Mouse (Mus musculus): ENCODE measurements around the gene Epb41l3.
"Not testable (repeated sequence)": the region's sequence is repeated elsewhere in the genome, so short reads cannot be mapped to it uniquely, and the experiment has no call there.

The Epb41l3 gene

DNA sequence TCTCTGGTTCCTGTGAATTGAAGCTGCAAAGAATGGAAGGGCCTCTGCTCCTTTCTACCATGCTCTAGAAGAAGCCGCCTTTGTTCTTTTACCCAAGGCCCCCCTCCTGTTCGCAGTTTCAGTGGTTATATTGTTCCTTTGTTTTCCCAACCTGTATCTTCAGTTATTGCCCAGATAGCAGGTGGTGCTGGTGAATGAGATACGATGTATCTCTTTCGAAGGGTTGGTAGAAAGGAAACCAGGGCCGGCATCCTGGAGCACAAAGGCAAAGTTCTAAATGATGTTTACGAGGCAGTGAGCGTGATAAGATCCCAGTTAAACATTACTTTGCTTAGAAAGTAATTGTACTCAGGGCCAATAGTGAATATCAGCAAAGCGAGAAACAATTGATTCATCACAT, 27.8 kb downstream of the Epb41l3 start:
- in situ Hi-C loops (cut with MboI; ENCODE audit: low pct_unique_long_range_greater_than_20kb in 1 of 2, low sequenced_read_pairs in 2 of 2, unreplicated experiment in 1 of 2) = loop anchor here in 1 of 2 experiments (10.0 kb wide), 1 partner anchor 219 kb away; no protein-coding TSS in a partner anchor

DNA sequence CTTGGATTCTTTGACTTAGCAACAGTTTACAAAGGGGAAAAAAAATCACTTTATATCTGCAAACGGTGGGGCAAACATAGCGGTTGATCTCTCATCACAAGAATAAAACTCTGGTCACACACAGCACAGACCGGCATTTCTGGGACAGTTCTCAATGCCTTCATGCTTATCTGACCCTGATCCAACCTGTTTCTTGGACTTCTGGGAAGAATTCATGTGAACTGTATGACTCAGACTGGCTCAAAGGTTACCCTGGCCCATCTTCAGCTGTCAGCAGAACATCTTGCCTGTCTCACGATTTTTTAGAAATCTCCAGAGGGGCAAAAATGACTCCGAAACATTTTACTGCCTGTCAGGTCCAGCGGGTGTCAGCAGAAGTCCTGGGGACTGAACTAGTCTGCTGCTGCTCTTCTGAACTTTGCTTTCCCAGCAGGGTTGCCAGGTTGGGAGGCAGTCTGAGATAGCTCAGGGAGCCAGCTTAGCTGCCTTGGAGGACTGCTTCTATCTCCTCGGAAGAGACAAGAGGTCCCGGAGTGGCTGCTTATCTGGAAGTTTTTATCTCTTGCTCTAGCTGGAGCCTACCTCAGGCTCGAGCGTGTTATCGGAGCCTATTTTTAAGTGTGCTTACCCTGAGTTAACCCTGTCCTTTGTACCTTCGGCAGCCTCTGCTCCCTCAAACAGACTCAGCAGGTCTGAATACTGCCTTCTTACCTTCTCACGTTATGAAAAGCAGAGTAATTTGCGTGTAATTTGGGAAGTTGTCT, 29.7 kb downstream of the Epb41l3 start:
- in situ Hi-C loops (cut with MboI; ENCODE audit: low pct_unique_long_range_greater_than_20kb in 1 of 2, low sequenced_read_pairs in 2 of 2, unreplicated experiment in 1 of 2) = loop anchor here in 1 of 2 experiments (10.0 kb wide), 1 partner anchor 220 kb away; no protein-coding TSS in a partner anchor

DNA sequence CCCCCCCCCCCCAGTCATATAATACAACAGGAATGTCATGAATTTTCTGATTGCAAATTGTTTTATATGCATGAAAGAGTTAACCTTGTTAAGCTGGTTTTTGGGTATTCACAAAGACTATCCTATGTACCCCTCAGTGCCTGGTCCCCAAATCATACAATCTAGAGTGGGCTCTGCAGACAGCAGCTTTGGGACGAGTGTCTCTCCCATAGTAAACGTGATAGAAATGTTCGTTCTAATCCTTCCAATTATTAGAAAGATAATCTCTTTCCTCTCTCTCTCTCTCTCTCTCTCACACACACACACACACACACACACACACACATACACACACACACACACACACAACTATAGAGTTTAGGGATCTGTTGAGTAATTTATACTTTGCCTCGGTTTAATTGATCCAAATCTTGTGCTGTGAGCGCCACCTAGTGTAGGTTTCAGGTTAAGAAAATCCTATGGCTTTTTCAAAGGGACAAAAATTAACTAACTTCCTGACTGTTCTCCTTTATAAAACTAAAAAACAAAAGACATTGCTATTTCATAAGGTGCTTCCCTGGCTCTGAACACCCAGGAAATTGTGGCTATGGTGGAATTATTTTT, 30.4 kb downstream of the Epb41l3 start:
- in situ Hi-C loops (cut with MboI; ENCODE audit: low pct_unique_long_range_greater_than_20kb in 1 of 2, low sequenced_read_pairs in 2 of 2, unreplicated experiment in 1 of 2) = loop anchor here in 1 of 2 experiments (10.0 kb wide), 1 partner anchor 221 kb away; no protein-coding TSS in a partner anchor

DNA sequence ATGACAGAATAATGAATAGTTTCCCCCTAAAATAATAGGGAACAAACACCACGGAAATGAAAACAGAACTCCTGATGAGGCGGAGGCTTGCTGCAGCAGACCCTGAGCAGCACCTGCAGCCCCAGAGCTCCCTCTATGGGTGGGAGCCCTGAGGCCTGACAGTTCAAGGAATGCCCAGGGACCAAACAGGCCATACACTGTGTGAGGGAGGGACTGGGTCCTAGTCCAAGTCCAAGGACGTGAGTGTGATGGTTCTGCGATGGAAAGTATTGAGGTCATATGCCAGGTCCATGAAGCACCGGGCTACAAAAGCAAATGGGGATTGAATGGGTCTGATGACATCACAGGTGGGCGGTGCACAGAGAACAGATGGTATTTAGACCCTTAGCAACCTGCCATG, 33.7 kb downstream of the Epb41l3 start:
- in situ Hi-C loops (cut with MboI; ENCODE audit: low pct_unique_long_range_greater_than_20kb in 1 of 2, low sequenced_read_pairs in 2 of 2, unreplicated experiment in 1 of 2) = loop anchor here in 1 of 2 experiments (10.0 kb wide), 1 partner anchor 224 kb away; no protein-coding TSS in a partner anchor

DNA sequence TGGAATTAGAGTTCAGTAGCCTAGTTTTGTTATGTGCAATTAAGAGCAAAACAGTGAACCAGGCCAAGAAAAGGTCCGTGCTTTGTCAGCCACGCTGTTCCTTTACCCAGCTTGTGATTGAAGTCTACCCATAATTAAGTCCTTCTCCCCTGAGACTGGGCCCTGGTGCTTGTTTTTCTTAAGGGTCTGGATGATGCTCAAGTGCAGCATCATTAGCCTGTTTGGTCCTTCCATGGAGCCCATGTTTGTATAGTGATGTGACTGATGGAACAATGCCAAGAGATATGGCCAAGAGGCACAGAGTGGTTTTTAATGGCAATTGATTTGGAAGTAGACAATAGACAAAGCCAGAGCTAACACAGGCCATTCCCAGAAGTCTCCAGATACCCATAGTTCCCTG, 36.7 kb downstream of the Epb41l3 start:
- in situ Hi-C loops (cut with MboI; ENCODE audit: low pct_unique_long_range_greater_than_20kb in 1 of 2, low sequenced_read_pairs in 2 of 2, unreplicated experiment in 1 of 2) = no loop called here

DNA sequence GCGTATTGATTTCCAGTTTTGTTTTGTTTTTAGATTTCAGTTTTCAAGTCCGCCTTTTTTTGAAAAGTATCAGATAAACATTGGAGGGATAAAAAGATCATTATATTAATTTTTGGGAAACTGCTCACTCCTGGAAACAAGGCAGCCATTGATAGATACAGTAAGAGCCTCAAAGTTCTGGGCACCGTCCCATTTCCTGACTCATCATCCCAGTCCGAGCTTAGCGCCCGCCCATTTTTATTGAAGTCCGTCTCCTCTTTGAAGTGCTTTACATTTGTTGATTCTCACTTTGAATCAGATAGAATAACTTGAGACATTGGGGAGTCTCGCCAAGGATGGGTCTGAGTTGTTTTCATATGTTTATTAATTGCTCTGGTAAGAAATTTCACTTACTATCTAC, 43.7 kb downstream of the Epb41l3 start:
- in situ Hi-C loops (cut with MboI; ENCODE audit: low pct_unique_long_range_greater_than_20kb in 1 of 2, low sequenced_read_pairs in 2 of 2, unreplicated experiment in 1 of 2) = no loop called here

DNA sequence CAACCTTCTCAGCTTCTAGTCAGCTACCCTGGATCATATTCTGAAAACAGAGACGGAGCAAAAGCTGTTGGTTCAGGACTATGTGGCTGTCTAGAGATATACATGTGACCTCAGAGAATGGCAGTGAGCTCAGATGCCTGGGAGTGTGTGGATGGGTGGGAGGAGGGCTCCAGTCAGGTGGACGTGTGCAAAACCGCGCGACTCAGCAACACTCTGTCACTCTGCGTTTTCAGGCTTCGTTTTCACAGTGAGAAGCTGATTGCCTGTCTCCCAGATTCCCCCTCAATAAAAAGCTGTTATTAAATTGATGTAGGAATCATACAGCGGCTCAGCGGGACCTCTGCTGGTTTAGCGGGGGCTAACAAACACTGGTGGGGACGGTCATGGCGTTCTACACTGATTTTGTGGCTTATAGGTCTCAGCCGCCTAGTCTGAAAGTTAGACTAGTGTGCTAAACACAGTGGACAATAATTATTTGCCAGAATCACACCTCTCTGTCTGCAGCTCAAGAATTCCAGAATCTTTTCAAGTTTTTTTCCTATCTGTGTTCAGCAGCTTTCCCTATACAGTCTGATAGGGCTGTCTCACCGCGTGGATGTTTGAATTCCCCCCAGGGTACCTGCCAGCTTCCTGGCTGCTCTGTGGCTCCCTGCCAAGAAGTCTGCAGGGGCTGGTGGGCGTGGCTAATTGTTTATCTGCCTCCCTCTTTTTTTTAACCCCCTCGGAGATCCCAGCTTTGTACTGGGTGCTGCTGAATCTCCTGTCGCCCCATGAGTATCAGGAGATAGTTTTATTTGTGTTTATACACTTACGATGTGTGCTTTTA, 45.3 kb downstream of the Epb41l3 start:
- in situ Hi-C loops (cut with MboI; ENCODE audit: low pct_unique_long_range_greater_than_20kb in 1 of 2, low sequenced_read_pairs in 2 of 2, unreplicated experiment in 1 of 2) = no loop called here

DNA sequence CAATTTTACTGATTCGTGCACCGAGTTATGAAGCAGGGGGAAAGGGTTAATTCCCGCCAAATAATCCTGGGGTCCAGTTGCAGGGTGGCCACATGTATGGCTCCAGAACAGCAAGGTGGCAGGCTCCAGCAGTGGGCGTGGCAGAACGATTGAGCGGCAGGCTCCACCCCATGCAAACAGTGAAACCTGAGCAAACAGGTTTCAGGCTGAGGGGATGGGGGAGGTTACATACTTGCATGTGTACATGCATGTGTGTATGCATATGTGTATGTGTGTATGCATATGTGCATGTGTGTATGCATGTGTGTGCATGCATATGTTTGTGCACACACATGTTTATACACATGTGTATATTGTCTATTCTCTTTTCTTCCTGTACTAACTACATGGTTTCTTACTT, 46.9 kb downstream of the Epb41l3 start:
- in situ Hi-C loops (cut with MboI; ENCODE audit: low pct_unique_long_range_greater_than_20kb in 1 of 2, low sequenced_read_pairs in 2 of 2, unreplicated experiment in 1 of 2) = not testable (repeated sequence)

DNA sequence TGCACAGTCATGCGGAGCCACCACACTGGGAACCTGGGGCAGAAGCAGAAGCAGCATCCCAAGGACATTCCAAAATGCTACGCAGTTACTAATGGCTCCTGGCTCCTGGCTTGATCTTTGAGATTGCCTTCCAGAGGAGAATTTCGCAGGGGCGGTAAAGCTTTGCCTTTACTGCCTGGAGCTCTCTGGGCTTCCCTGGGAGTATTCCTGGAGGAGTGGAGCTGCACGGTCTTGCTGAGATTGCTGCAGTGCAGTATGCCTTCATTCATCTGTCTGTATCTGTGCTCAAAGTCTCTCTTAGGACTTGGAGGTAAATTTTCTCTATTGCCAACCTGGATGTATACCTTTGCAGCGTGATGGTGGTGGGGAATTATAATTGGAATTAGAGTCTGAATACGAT, 52.0 kb downstream of the Epb41l3 start:
- in situ Hi-C loops (cut with MboI; ENCODE audit: low pct_unique_long_range_greater_than_20kb in 1 of 2, low sequenced_read_pairs in 2 of 2, unreplicated experiment in 1 of 2) = no loop called here

DNA sequence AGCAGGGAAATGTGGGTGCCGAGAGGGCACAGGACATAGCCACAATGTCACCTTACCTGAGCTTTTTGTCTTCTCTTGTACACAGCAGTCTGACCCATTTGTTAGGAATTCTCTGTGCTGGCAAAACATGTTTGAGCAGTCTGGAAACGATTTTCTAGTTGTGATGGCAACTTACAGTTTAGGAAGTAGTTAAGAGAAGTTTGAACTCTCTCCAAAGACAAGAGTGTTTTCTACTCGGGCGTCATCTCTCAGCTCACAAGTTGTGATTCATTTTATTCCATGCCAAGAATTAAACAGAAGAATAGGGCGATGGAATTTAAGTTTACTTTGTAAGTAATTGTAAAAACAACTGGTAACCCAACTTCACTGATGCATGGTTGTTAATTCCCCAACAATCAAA, 52.5 kb downstream of the Epb41l3 start:
- in situ Hi-C loops (cut with MboI; ENCODE audit: low pct_unique_long_range_greater_than_20kb in 1 of 2, low sequenced_read_pairs in 2 of 2, unreplicated experiment in 1 of 2) = no loop called here

DNA sequence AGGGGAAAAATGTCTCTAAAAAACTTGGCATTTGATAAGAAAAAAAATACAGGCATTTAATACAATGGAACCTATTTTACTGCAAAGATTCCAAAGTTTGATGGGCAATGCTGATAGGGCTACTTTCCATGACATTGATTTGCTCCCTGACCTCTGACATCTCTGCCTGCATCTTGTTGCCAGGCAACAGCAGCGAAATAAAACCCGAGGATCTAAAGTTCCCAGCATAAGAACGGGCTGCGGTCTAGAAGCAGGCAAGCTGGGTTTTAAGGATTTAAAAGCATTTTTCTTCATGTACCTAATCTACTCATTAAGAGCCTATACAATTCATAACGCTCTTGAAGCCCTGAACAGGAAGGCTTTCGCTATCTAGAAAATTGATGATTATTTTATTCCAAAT, 54.0 kb downstream of the Epb41l3 start:
- in situ Hi-C loops (cut with MboI; ENCODE audit: low pct_unique_long_range_greater_than_20kb in 1 of 2, low sequenced_read_pairs in 2 of 2, unreplicated experiment in 1 of 2) = no loop called here

DNA sequence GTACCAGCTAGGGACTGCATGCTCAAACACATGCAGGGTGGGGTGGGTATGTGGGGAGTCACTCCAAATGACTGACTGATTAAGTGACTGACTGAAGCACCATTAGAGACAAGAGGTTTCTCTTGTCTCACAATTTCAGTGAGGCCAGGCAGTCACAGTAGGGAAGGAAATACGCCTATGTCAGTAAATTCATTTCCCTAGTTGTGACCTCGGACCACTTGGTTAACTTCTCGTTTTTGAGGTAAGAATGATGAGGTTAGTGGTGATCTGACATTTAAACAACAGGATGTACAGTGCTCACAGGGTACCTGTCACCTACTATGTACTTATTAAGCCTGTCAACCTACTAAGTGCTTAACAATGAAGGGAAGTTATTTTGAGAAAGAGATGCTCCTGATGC, 67.5 kb downstream of the Epb41l3 start:
- in situ Hi-C loops (cut with MboI; ENCODE audit: low pct_unique_long_range_greater_than_20kb in 1 of 2, low sequenced_read_pairs in 2 of 2, unreplicated experiment in 1 of 2) = no loop called here

DNA sequence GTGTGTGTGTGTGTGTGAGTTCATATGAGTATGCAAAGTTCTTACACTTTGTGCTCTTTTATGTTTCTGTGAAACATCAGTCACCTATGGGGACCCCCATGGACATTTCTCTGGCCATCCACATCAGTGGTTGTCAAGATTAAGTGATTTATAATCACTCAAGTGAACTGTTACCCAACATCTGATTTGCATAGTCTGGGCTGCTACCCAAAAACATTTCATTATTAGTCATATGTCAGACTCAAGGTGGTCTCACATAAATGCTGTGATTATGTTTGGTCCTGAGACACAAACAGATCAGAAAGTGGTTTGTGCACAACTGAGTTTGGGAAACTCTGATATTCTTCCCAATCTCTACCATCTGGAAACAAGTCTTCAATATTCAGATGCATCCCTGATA, 75.3 kb downstream of the Epb41l3 start:
- in situ Hi-C loops (cut with MboI; ENCODE audit: low pct_unique_long_range_greater_than_20kb in 1 of 2, low sequenced_read_pairs in 2 of 2, unreplicated experiment in 1 of 2) = no loop called here

DNA sequence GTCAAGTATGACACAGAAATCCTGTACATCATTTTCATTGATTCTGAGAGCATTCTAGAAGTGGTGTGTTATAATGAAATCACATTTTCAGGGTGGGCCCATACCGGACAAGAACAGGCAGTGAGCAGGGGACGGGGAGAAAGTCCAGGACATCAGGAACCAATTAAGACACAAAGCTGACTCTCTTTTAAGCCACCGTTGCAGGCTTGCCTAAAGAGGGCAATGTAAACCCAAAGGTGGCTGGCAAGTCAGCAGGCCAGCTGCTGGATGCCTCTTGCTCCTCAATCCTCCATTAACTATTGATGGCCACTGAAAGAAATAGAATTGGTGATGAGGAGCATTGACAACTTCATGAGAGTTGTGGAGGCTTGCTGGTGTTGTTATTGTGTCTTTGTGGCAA, 75.8 kb downstream of the Epb41l3 start:
- in situ Hi-C loops (cut with MboI; ENCODE audit: low pct_unique_long_range_greater_than_20kb in 1 of 2, low sequenced_read_pairs in 2 of 2, unreplicated experiment in 1 of 2) = no loop called here

DNA sequence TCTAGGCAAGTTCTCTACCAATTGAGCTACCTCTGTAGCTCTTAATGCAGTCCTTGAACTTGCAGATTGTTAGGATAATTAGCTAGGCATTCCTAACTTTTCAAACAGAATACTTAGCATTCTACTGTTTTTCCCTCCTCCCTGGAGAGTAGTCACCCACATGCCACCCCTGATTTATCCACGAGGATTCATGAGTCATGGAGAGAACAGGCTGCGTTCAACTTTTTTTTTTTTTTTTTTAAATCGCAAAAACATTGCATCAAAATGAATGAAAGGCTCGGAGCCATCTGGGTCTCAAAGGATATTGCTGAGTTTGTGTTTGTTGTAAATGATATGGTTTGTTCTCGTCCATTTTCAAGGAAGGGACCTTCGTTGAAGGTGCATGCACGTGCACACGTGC, 79.6 kb downstream of the Epb41l3 start:
- in situ Hi-C loops (cut with MboI; ENCODE audit: low pct_unique_long_range_greater_than_20kb in 1 of 2, low sequenced_read_pairs in 2 of 2, unreplicated experiment in 1 of 2) = no loop called here

DNA sequence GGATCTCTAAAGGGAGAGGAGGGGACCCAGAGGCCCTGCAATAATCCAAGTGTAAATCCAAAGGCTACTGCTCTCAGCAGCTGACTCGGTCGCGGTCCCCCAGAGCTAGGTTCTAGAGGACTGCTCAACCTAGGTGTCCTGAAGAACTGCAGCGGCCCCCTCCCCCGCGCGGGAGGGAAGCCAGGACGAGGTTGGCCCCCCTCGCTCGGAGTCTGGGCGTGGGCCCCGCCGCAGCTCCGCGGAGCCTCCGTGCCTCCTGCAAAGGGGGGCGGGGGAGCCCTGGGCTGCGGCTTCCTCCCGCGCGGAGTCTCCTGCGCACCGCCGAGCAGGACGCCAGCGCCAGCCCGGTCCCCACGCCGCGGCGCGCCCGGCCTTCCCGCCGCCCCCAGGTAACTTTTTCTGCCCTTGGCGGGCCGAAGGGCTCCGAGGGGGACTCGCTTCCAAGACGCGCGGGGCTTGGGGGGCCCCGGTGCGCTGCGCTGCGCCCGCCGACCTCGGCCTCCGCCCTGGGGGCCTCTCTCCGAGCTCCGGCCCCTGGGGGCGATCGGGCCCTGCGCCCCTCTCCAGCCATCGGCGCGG, 81.1 kb downstream of the Epb41l3 start:
- in situ Hi-C loops (cut with MboI; ENCODE audit: low pct_unique_long_range_greater_than_20kb in 1 of 2, low sequenced_read_pairs in 2 of 2, unreplicated experiment in 1 of 2) = no loop called here

DNA sequence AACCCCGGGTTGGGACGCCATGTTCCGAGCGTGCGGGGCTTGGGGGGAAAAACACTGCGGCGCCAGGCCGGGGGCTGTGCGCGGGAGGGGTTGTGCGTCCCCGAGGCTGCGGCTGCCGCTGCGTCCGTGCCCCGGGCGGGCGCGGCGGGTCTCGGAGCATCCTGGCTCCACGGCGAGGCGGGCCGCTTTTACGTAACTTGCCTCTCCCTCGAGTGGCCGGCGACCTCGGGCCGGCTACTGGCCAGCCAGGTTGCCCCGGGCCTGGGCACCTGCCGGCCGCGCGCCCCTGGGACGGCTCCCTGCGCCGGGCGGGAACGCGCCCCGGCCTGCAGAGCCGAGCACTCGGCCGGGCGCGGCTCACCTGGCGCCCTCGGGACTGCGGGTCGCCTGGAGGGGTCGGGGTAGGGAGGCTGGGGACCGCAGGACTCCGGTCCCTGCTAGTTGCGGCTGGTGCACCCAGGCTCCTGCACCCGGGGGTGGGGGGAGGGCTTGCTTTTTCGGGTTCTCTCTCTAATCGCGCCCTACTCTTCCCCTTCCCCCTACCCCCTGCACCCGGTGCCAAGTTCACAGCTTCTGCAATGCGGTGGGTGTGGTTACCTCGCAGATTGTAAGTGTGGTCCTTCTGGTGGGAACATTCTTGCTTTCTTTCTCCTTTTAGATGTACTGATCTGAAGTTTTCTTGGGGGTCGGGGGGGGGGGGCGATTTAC, 81.8 kb downstream of the Epb41l3 start:
- in situ Hi-C loops (cut with MboI; ENCODE audit: low pct_unique_long_range_greater_than_20kb in 1 of 2, low sequenced_read_pairs in 2 of 2, unreplicated experiment in 1 of 2) = no loop called here

DNA sequence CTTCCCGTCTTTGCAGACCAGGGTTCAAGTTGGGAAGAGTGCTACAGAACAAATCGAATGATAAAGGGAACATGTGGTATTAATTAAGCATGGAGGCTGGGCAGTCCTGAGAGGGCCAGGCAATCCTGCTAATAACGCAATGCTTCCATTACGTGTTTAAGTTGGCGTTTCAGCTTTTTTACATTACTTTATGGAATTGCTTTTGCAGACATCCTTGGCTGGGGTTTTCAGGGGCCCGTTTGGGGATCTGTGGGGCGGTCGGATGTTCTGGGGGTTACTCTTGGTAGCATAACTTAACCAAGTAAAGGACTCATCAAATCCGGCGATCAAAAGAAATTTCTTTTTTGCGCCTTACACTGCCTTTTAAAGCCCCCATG, 82.3 kb downstream of the Epb41l3 start:
- in situ Hi-C loops (cut with MboI; ENCODE audit: low pct_unique_long_range_greater_than_20kb in 1 of 2, low sequenced_read_pairs in 2 of 2, unreplicated experiment in 1 of 2) = no loop called here

Data from mouse embryonic stem cell (cell line).